Mouse (Mus musculus) neural tube, embryonic 11.5 days (tissue): ENCODE data around the gene Ascl3. TPM values are rescaled to one million over a fixed set of nuclear protein-coding genes. Genes with fewer than 3 reads are reported as not detected.

Experiments used
- ATAC-seq: fragments of 200-750 bp; cut with Nextera tagmentation; 2 replicates; pipeline ENCODE4 v1.8.0; 2017; ENCODE audit warnings: moderate number of reproducible peaks, mild to moderate bottlenecking, moderate TSS enrichment, moderate library complexity; ENCODE audit not compliant: insufficient read depth, low FRiP score, low TSS enrichment
- DNase-seq: peaks from one replicate; pipeline ENCODE4 v3.0.0-alpha.2; 2015; ENCODE audit warnings: low spot score
- H3K27ac ChIP-seq: fragments of 300-500 bp; sonication (generic); 2 replicates; pipeline ENCODE4 v1.5.1; 2014; ENCODE audit warnings: low read depth, mild to moderate bottlenecking, low read length
- H3K27me3 ChIP-seq: fragments of 300-500 bp; sonication (generic); 2 replicates; pipeline ENCODE4 v1.6.1; 2014; ENCODE audit warnings: mild to moderate bottlenecking, low read length, mixed read lengths; ENCODE audit not compliant: control insufficient read depth, insufficient read depth
- H3K36me3 ChIP-seq: fragments of 300-500 bp; sonication (generic); 2 replicates; pipeline ENCODE4 v1.6.1; 2014; ENCODE audit warnings: mild to moderate bottlenecking, low read length, moderate library complexity, mixed read lengths; ENCODE audit not compliant: control insufficient read depth, insufficient read depth
- H3K4me1 ChIP-seq: fragments of 300-500 bp; sonication (generic); 2 replicates; pipeline ENCODE4 v1.6.1; 2014; ENCODE audit warnings: low read length, mixed read lengths; ENCODE audit not compliant: control insufficient read depth, insufficient read depth
- H3K4me2 ChIP-seq: fragments of 300-500 bp; sonication (generic); 2 replicates; pipeline ENCODE4 v1.6.1; 2014; ENCODE audit warnings: low read depth, mild to moderate bottlenecking, moderate library complexity
- H3K4me3 ChIP-seq: fragments of 300-500 bp; sonication (generic); 2 replicates; pipeline ENCODE4 v1.5.1; 2014; ENCODE audit warnings: low read depth, low read length
- H3K9ac ChIP-seq: fragments of 300-500 bp; sonication (generic); 2 replicates; pipeline ENCODE4 v1.6.1; 2014; ENCODE audit warnings: mild to moderate bottlenecking, low read length
- H3K9me3 ChIP-seq: fragments of 300-500 bp; sonication (generic); 2 replicates; pipeline ENCODE4 v1.6.1; 2016; ENCODE audit warnings: low read length; ENCODE audit not compliant: control insufficient read depth
- WGBS: fragments of 180-500 bp; shearing (Covaris S2); extraction: QIAGEN DNeasy Blood & Tissue Kit; methylation state at CpG from one replicate; pipeline ENCODE4 v1.1.7; 2014; 5-methylcytosine and 5-hydroxymethylcytosine counted together
- polyA plus RNA-seq: library from polyadenylated mRNA; unstranded; fragments of >200 nt; fragmentation: Nextera tagmentation; extraction: Ambion mirVana; gene quantifications from 2 replicates; pipeline ENCODE4 v1.2.1, GENCODE M21; 2014

Ascl3 gene
- polyA plus RNA-seq, result not detected in 2 replicates

GRCm38 (mm10) chr7:109731626-109732025 lies at the start of gene Ascl3:
Gene Ascl3, minus strand, starts transcription at chr7:109731726.
- Histone ChIP-seq H3K9me3 (no peaks in the 10 kb centered on the region), H3K4me1 (no peaks in the 10 kb centered on the region), H3K27me3 (no peaks in the 10 kb centered on the region), H3K36me3 (no peaks in the 10 kb centered on the region), H3K9ac (no peak within 1 kb of the TSS), H3K4me3 (no peak within 1 kb of the TSS), H3K4me2 (no peak within 1 kb of the TSS), H3K27ac (no peak within 1 kb of the TSS)
- ATAC-seq (no peak), DNase-seq (no peak)
- whole genome bisulfite sequencing, result 90% methylated on average over 5 of the region's 5 CpGs

DNA sequence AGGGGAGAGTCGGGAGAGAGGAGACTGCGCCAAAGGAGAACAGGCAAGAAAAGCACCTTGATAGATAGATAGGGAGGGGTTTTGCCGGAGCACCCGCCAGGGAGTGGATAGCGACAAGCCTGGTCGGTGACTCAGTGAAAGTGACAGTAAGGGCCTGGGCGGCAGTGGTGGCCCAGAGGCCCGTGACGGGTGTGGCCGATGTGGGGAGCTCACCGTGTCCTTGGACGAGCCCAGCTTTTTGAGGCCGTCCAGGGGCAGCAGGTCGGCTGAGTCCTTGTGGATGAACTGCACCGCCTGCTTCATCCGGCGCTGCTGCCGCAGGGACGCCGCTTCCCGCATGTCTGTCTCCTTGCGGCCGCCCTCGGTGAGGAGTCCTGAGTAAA lies 49.6 kb upstream of the Ascl3 start:
- DNase-seq, result no peak
- H3K9me3 ChIP-seq, result no peaks in the 10 kb centered on the region
- H3K4me1 ChIP-seq, result peaks cover 3% of the 10 kb centered on the region; the same call in 1 of the 2 replicates
- H3K27ac ChIP-seq, result no peak overlapping the region
- peak overlapping the region; percentile 85 for H3K4me2 ChIP-seq
- H3K4me3 ChIP-seq, result peak overlapping the region; percentile 41
- H3K9ac ChIP-seq, result peak overlapping the region; percentile 44
- ATAC-seq, result peak; percentile 79
- peaks cover 28% of the 10 kb centered on the region for H3K27me3 ChIP-seq
- WGBS, result 2% methylated on average over 24 of the region's 24 CpGs
- no peaks in the 10 kb centered on the region for H3K36me3 ChIP-seq

DNA sequence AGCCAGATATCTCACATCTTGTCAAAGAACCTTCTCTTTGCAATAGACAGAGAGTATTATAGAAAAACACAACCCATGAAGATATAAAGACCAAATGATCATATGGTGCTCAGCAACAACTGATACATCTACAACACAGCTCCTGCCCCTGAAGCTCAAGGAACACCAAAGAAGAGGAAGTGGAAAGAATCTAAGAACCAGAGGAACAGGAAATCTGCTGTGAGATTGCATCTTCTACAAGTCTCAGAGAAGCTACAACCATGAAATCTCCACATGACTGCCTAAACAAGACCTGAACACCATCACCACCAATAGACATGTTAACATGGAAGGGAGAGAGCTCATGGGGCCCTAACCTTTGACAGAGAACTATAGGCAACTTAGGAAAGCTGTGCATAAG lies 40.7 kb upstream of the Ascl3 start:
- Histone ChIP-seq H3K27ac (no peak overlapping the region), H3K9ac (no peak overlapping the region), H3K9me3 (no peaks in the 10 kb centered on the region), H3K36me3 (no peaks in the 10 kb centered on the region), H3K27me3 (no peaks in the 10 kb centered on the region), H3K4me3 (no peak overlapping the region), H3K4me1 (no peaks in the 10 kb centered on the region), H3K4me2 (no peak overlapping the region)
- ATAC-seq (no peak), DNase-seq (no peak)

GRCm38 (mm10) chr7:109768699-109769383 lies 37.3 kb upstream of the Ascl3 start:
- H3K27ac ChIP-seq, result no peak overlapping the region
- no peaks in the 10 kb centered on the region for H3K9me3 ChIP-seq
- H3K4me1 ChIP-seq, result no peaks in the 10 kb centered on the region
- no peak overlapping the region for H3K9ac ChIP-seq
- ATAC-seq (no peak), DNase-seq (no peak)
- no peak overlapping the region for H3K4me3 ChIP-seq
- 52% methylated on average over 2 of the region's 2 CpGs for WGBS
- H3K27me3 ChIP-seq, result no peaks in the 10 kb centered on the region
- no peak overlapping the region for H3K4me2 ChIP-seq
- no peaks in the 10 kb centered on the region for H3K36me3 ChIP-seq

- Histone ChIP-seq H3K4me1 (no peaks in the 10 kb centered on the region), H3K27ac (no peak overlapping the region), H3K36me3 (no peaks in the 10 kb centered on the region), H3K9ac (no peak overlapping the region), H3K27me3 (no peaks in the 10 kb centered on the region), H3K4me2 (no peak overlapping the region), H3K9me3 (no peaks in the 10 kb centered on the region), H3K4me3 (no peak overlapping the region)
- 83% methylated on average over 7 of the region's 7 CpGs for WGBS
- DNase-seq (no peak), ATAC-seq (no peak)
Measured at GRCm38 (mm10) chr7:109767575-109768350, 36.2 kb upstream of the Ascl3 start.

DNA sequence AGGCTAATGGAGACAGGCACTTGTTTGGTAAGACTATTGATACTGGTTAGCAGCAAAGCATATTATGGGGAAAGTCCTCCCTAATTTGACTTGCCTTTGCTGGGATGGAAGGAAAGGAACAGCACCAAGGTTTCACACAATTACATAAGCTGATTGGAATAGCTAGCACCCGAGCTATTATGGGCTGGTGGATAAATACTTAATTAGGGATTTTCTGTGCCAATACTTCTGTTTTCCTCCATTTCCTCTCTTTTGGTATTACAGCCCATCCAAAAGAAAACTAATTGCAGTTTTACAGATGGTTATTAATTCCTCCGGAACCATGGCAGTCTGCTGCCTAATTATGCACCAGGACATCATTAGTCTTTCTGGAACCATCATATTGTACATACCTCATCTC lies 32.5 kb upstream of the Ascl3 start:
- H3K4me2 ChIP-seq, result no peak overlapping the region
- WGBS, result 78% methylated on average over 2 of the region's 2 CpGs
- no peak for ATAC-seq
- H3K36me3 ChIP-seq, result no peaks in the 10 kb centered on the region
- no peak overlapping the region for H3K4me3 ChIP-seq
- no peaks in the 10 kb centered on the region for H3K4me1 ChIP-seq
- H3K27me3 ChIP-seq, result no peaks in the 10 kb centered on the region
- no peak for DNase-seq
- H3K9me3 ChIP-seq, result no peaks in the 10 kb centered on the region
- H3K9ac ChIP-seq, result no peak overlapping the region
- no peak overlapping the region for H3K27ac ChIP-seq

DNA sequence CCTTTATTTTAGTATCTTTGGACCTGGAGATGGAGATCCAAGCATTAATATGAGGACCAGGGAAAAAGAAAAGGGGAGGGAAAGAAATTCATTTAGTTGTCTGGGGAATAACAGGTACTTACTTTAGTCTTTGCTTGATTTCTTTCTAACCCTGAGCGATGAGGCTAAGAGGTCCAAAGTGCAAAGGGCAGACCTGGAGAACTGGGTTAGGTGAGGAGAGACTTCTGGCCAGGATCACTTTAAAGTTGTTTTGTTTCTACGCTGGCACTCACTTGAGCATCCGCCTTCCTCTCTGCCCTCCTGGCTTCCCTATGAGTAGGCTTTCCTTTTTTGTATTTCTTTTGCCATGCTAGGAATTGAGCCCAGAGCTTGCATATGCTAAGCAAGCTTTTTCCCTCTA lies 24.8 kb upstream of the Ascl3 start:
- no peaks in the 10 kb centered on the region for H3K9me3 ChIP-seq
- WGBS, result 90% methylated on average over 3 of the region's 3 CpGs
- H3K9ac ChIP-seq, result no peak overlapping the region
- no peaks in the 10 kb centered on the region for H3K36me3 ChIP-seq
- H3K4me2 ChIP-seq, result no peak overlapping the region
- H3K4me3 ChIP-seq, result no peak overlapping the region
- DNase-seq, result no peak
- H3K4me1 ChIP-seq, result no peaks in the 10 kb centered on the region
- no peak overlapping the region for H3K27ac ChIP-seq
- no peak for ATAC-seq
- H3K27me3 ChIP-seq, result no peaks in the 10 kb centered on the region

DNA sequence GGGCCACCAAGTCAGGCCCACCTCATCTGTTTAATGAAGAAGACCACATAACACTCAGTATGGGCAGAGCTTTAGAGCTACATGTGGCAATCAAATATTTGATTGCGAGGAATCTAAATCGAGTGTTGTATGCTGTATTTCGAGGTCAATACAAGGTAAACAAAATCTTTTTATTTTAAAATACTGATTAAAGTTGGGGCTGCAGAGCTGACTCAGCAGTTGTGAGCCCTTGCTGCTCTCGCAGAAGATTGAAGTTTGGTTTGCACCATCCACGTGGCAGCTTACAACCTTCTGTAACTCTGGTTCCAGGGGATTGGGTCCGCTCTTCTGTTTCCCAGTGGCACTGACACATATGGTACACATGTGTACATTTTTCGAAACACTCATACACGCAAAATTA lies 22.5 kb upstream of the Ascl3 start:
- Histone ChIP-seq H3K27me3 (no peaks in the 10 kb centered on the region), H3K4me3 (no peak overlapping the region), H3K27ac (no peak overlapping the region), H3K9ac (no peak overlapping the region), H3K4me2 (no peak overlapping the region), H3K9me3 (no peaks in the 10 kb centered on the region), H3K36me3 (no peaks in the 10 kb centered on the region), H3K4me1 (no peaks in the 10 kb centered on the region)
- ATAC-seq, result no peak
- no peak for DNase-seq
- WGBS, result 91% methylated on average over 8 of the region's 8 CpGs
